Comparison of ENCODE assay signal across 9 mouse cellular contexts in the genomic region with DNA sequence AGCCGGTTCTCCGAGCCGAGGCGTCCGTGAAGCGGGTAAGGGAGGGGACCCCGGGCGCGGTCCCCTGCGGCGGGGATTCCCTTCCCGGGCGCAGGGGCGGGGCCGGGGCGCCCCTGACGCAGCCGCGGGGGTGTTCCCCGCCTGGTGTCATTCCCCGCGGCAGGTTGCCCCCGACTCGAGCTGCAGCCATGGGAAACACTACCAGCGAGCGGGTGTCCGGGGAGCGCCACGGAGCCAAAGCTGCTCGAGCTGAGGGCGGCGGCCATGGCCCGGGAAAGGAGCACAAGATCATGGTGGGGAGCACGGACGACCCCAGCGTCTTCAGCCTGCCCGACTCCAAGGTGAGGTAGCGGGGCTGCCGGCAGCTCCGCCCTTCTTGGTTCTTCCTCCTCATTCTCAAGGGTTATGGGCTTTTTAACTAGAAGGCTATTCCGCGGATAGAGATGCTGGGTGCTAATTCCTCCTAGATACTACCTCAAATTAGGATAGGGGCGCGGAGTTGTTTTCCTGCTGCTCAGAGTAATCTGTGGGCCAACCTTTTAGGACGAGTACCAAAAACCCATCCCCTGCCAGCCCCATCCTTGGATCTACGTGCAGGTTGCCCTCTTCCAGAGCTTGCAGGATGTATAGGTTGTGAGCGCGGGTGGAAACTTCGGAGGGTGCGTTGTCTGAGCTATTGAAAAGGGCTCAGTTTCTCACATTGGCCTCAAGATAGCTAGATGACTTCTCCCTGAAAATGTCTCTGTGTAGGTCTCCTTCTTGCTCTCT. TPM values are rescaled to one million over a fixed set of nuclear protein-coding genes. Genes with fewer than 3 reads are reported as not detected.
DNase-seq lines count a peak whose midpoint lies in the region; ATAC-seq and TF ChIP-seq lines count a peak whose summit lies in the region.
"Had no signal": no experiment of that assay in that cellular context is flagged by ENCODE, and none has a peak within 500 bp of the region (broad histone marks: within the 10 kb centered on the region; RNA-seq: fewer than 3 reads in every experiment).

No protein-coding gene starts in this region.

- peak overlapping the region; percentile 79 for H3K4me3 ChIP-seq in thymus, adult 2 months (ENCODE audit: control insufficient read depth, insufficient read depth, low read length)
- H3K4me3 ChIP-seq in forebrain, embryonic 10.5 days, result peak overlapping the region; percentile 80
- peak overlapping the region; percentile 84 for H3K4me3 ChIP-seq in limb, embryonic 12.5 days (replicated peaks)
- H3K4me3 ChIP-seq in myocyte, result peak overlapping the region; percentile 76

- TF ChIP-seq POLR2A in thymus, adult 2 months (IDR thresholded peaks at IDR 0.05; ENCODE audit: control insufficient read depth, extremely low read depth, insufficient read depth, low read length, poor library complexity), result no peak
- TF ChIP-seq POLR2A in myocyte (IDR thresholded peaks at IDR 0.05; ENCODE audit: insufficient read length, low read depth), result peak; percentile 50

- H3K27me3 ChIP-seq in thymus, adult 2 months (ENCODE audit: control insufficient read depth, insufficient read depth, low read length), result no peaks in the 10 kb centered on the region
- no peaks in the 10 kb centered on the region for H3K27me3 ChIP-seq in forebrain, embryonic 10.5 days (ENCODE audit: poor library complexity, severe bottlenecking)
- H3K27me3 ChIP-seq in limb, embryonic 12.5 days, result no peaks in the 10 kb centered on the region
- H3K27me3 ChIP-seq in myocyte (ENCODE audit: control insufficient read depth, insufficient read depth, insufficient read length), result no peaks in the 10 kb centered on the region

- H3K4me1 ChIP-seq in thymus, adult 2 months (replicated peaks; ENCODE audit: control insufficient read depth, insufficient read depth, low read length), result peaks cover 4% of the 10 kb centered on the region; the same call in 1 of the 2 replicates
- peaks cover 17% of the 10 kb centered on the region for H3K4me1 ChIP-seq in forebrain, embryonic 10.5 days
- H3K4me1 ChIP-seq in limb, embryonic 12.5 days (replicated peaks), result peaks cover 27% of the 10 kb centered on the region

- no peaks in the 10 kb centered on the region for H3K9me3 ChIP-seq in forebrain, embryonic 10.5 days
- H3K9me3 ChIP-seq in limb, embryonic 12.5 days, result no peaks in the 10 kb centered on the region

- ATAC-seq in limb, embryonic 12.5 days (ENCODE audit: insufficient number of reproducible peaks, insufficient read depth, low FRiP score, low TSS enrichment, low read depth), result no peak; the same call in none of the 2 replicates

- peak overlapping the region; percentile 32 for H3ac ChIP-seq in myocyte (ENCODE audit: control insufficient read depth, insufficient read length)

- H3K4me2 ChIP-seq in limb, embryonic 12.5 days, result peak overlapping the region; percentile 76
- peak overlapping the region; percentile 93 for H3K4me2 ChIP-seq in myocyte (ENCODE audit: low read depth)

- WGBS in thymus, adult 2 months, result 2% methylated on average over 50 of the region's 50 CpGs
- WGBS in forebrain, embryonic 10.5 days, result 1% methylated on average over 50 of the region's 50 CpGs
- 1% methylated on average over 50 of the region's 50 CpGs for WGBS in limb, embryonic 12.5 days

- peak; percentile 15 for DNase-seq in gastrocnemius, adult 18-20 months (ENCODE audit: low spot score)
- no peak for DNase-seq in gastrocnemius, postnatal 25 days
- peak; percentile 26 for DNase-seq in thymus, adult 2 months
- no peak for DNase-seq in thymus, postnatal 25 days
- DNase-seq in forebrain, embryonic 10.5 days (ENCODE audit: extremely low spot score, low spot score), result peak; percentile 16
- DNase-seq in B cell, adult 2 months, result no peak

- H3K36me3 ChIP-seq in thymus, adult 2 months (ENCODE audit: control insufficient read depth, insufficient read depth, low read length), result no peaks in the 10 kb centered on the region
- H3K36me3 ChIP-seq in forebrain, embryonic 10.5 days (replicated peaks), result peaks cover 16% of the 10 kb centered on the region
- H3K36me3 ChIP-seq in limb, embryonic 12.5 days, result peaks cover 4% of the 10 kb centered on the region; the same call in 1 of the 2 replicates
- H3K36me3 ChIP-seq in myocyte (ENCODE audit: control insufficient read depth, insufficient read depth), result peaks cover 10% of the 10 kb centered on the region

- peak overlapping the region; percentile 65 for H3K9ac ChIP-seq in limb, embryonic 12.5 days (replicated peaks)

- TF ChIP-seq CTCF in thymus, adult 2 months (IDR thresholded peaks at IDR 0.05; ENCODE audit: borderline replicate concordance, control insufficient read depth, extremely low read depth, insufficient read depth, low read length, poor library complexity), result no peak

- peaks cover 21% of the 10 kb centered on the region for H3K79me2 ChIP-seq in myocyte (ENCODE audit: control insufficient read depth, insufficient read depth)

- H3K27ac ChIP-seq in thymus, adult 2 months (ENCODE audit: control insufficient read depth, insufficient read depth, low read length), result no peak overlapping the region
- H3K27ac ChIP-seq in forebrain, embryonic 10.5 days, result peak overlapping the region; percentile 86
- H3K27ac ChIP-seq in limb, embryonic 12.5 days, result 0 out of 2 replicates have a peak overlapping the region, but pooled peaks have one; percentile 23

TF ChIP-seq in myocyte, 11 proteins besides CTCF, POLR2A, EP300 and RAD21:
- no peak for TF ChIP-seq E2F4 (IDR thresholded peaks at IDR 0.05; ENCODE audit: insufficient read depth)
- TF ChIP-seq POLR2AphosphoS2 (IDR thresholded peaks at IDR 0.05; ENCODE audit: insufficient read length, low read depth), result peak; percentile 40
- TF ChIP-seq MYOD1 (IDR thresholded peaks at IDR 0.05; ENCODE audit: control insufficient read depth in 1 of 3, insufficient read length in 2 of 3, low read depth in 2 of 3), result no peak
- no peak for TF ChIP-seq REST (IDR thresholded peaks at IDR 0.05; ENCODE audit: insufficient read depth, insufficient read length)
- no peak for TF ChIP-seq SRF (IDR thresholded peaks at IDR 0.05; ENCODE audit: control insufficient read depth, insufficient read length, low read depth)
- no peak for TF ChIP-seq TCF3 (IDR thresholded peaks at IDR 0.05; ENCODE audit: insufficient read length, low read depth)
- no peak for TF ChIP-seq USF1 (IDR thresholded peaks at IDR 0.05; ENCODE audit: low read depth)
- TF ChIP-seq MYOG (IDR thresholded peaks at IDR 0.05; ENCODE audit: control insufficient read depth in 1 of 3, insufficient read depth in 1 of 3, insufficient read length in 2 of 3, low read depth in 2 of 3), result no peak
- TF ChIP-seq MAX (IDR thresholded peaks at IDR 0.05; ENCODE audit: low read depth), result no peak
TF ChIP-seq in myocyte: peak in this region for 1.

RNA-seq across cellular contexts. Expression of gene Prkab2, which starts 0.6 kb away (rescaled TPM):
- 100 to 1,000 TPM; 192 to 194 TPM for total RNA-seq in gastrocnemius, adult 18-20 months (2021)
- total RNA-seq in gastrocnemius, postnatal 25 days (2021), result 100 to 1,000 TPM; 117 to 130 TPM
- 6.2 and 8.0 TPM in 2 replicates for polyA plus RNA-seq in thymus, adult 2 months (2012; rRNA removed)
- 7.6 and 8.5 TPM in 2 replicates for polyA plus RNA-seq in forebrain, embryonic 10.5 days (2016; fragmentation: Nextera tagmentation; extraction: Ambion mirVana)
- polyA plus RNA-seq in limb, embryonic 12.5 days (2016; fragmentation: Nextera tagmentation; extraction: Ambion mirVana), result 6.2 and 7.1 TPM in 2 replicates
- polyA plus RNA-seq in myocyte (2012; fragmentation: generic; extraction: Trizol), result 8.8 TPM

RNA-seq across cellular contexts. Expression of gene Gm17651, which starts 15.9 kb away (rescaled TPM):
- total RNA-seq in gastrocnemius, adult 18-20 months (2021), result not detected
- not detected for total RNA-seq in gastrocnemius, postnatal 25 days (2021)
- not detected in 2 replicates for polyA plus RNA-seq in thymus, adult 2 months (2012; rRNA removed)
- polyA plus RNA-seq in forebrain, embryonic 10.5 days (2016; fragmentation: Nextera tagmentation; extraction: Ambion mirVana), result not detected in 2 replicates
- polyA plus RNA-seq in limb, embryonic 12.5 days (2016; fragmentation: Nextera tagmentation; extraction: Ambion mirVana), result not detected in 2 replicates
- polyA plus RNA-seq in myocyte (2012; fragmentation: generic; extraction: Trizol), result not detected
- polyA plus RNA-seq: brain, embryonic 14.5 days had no signal

RNA-seq across cellular contexts. Expression of gene Fmo5, which starts 30.0 kb away (rescaled TPM):
- total RNA-seq in gastrocnemius, adult 18-20 months (2021), result 1 to 10 TPM; 5.7 to 6.5 TPM
- total RNA-seq in gastrocnemius, postnatal 25 days (2021), result 1 to 10 TPM; 4.9 to 6.0 TPM
- polyA plus RNA-seq in thymus, adult 2 months (2012; rRNA removed), result 4.6 and 5.8 TPM in 2 replicates
- polyA plus RNA-seq in forebrain, embryonic 10.5 days (2016; fragmentation: Nextera tagmentation; extraction: Ambion mirVana), result 0.48 and 0.86 TPM in 2 replicates
- polyA plus RNA-seq in limb, embryonic 12.5 days (2016; fragmentation: Nextera tagmentation; extraction: Ambion mirVana), result 1.4 TPM in 2 replicates
- 0.17 TPM for polyA plus RNA-seq in myocyte (2012; fragmentation: generic; extraction: Trizol)

RNA-seq across cellular contexts. Expression of gene Chd1l, which starts 48.6 kb away (rescaled TPM):
- total RNA-seq in gastrocnemius, adult 18-20 months (2021), result 10 to 100 TPM; 11.0 to 11.1 TPM
- 1 to 10 TPM; 9.3 to 9.6 TPM for total RNA-seq in gastrocnemius, postnatal 25 days (2021)
- 11.5 and 11.9 TPM in 2 replicates for polyA plus RNA-seq in thymus, adult 2 months (2012; rRNA removed)
- polyA plus RNA-seq in forebrain, embryonic 10.5 days (2016; fragmentation: Nextera tagmentation; extraction: Ambion mirVana), result 24.7 and 27.0 TPM in 2 replicates
- polyA plus RNA-seq in limb, embryonic 12.5 days (2016; fragmentation: Nextera tagmentation; extraction: Ambion mirVana), result 21.3 and 22.0 TPM in 2 replicates
- 3.3 TPM for polyA plus RNA-seq in myocyte (2012; fragmentation: generic; extraction: Trizol)

Comparison
In these comparisons a context has a peak if more than half of its experiments do, and no peak if none do; other contexts are left out.
1. DNase-seq: peak in gastrocnemius, adult 18-20 months (single experiment), thymus, adult 2 months (single experiment) and forebrain, embryonic 10.5 days (single experiment); none in gastrocnemius, postnatal 25 days (single experiment), thymus, postnatal 25 days (single experiment) and B cell, adult 2 months (0 of 2).
2. Peak in every context shown above with its lines, with median percentiles within 50 percentile points of each other: H3K4me3 ChIP-seq.